Mouse (Mus musculus): Measurements from ENCODE around the gene Smim15.

The Smim15 gene

DNA sequence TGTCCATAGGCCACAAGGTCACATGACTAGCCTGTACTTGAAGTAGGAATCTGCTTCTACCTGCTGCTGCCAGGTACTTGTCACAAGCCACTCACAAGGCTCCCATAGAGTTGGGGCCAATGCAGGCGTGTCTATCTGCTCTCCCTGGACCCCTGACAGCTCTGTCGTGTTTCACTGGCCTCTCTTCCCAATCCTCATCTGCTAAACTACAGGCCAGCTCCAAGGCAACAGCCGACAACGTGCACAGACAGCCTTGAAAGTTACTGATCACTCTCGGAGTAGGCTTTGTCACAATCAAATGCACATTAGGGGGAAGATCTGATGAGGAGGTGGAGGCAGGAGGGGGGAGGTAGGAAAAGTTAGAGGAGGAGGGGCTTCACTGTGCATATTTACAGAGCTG, 18.7 kb downstream of the Smim15 start:
- no peak for DNase-seq (ENCODE audit: low spot score)

DNA sequence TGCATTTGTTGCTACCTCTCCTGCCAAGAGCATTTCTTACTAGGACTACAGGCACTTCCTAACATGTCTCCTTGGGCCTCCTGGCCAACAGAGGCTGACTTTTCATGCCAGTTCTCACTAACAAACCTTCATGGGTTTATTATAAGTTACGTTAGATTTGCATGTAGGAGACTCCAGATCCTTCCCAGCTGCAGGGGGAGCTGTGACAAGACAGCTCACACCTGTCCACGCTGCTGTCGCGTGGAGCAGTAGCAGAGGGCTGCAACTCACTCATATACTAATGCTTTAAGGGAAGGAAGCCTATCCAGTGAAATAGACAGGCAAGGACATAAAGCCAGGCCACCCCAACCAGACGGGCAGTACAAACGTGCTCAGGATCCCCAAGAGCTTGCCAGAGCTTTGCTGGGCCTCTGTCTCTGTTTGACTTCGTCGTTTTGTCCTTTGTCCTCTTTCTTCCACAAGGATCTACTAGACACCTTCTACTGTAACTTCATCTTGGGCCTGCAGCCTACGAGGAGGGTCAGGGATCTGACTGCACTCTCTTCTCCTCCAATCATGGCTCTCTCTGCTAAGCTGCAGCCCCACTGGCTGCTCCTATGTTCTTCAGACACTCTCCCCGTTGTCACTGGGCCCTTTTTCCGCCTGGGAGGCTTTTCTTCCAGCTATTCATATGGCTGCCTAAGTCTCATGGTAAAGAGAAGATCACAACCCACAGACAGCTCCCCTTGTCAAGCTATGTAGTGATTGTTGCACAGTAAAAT, 19.3 kb downstream of the Smim15 start:
- no peak for DNase-seq (ENCODE audit: low spot score)

DNA sequence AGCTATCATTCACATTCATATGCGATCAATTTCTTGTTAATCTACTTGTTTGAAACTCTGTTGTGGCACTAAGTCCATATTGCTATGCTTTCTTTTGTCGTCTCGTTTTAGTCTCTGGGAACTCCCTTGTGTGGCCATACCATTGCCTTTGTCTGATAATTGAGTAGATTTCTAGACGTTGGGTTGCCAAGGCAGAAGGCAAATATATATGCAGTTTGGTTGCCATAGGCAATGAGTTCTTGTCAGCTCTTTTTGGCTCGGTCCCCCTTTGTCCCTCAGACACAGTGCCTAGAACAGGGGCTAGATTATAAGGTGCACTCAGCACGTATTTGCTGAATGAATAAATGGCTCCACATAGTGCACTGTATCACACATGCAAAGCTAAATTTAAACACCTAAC, 20.1 kb downstream of the Smim15 start:
- DNase-seq (ENCODE audit: low spot score), result no peak

DNA sequence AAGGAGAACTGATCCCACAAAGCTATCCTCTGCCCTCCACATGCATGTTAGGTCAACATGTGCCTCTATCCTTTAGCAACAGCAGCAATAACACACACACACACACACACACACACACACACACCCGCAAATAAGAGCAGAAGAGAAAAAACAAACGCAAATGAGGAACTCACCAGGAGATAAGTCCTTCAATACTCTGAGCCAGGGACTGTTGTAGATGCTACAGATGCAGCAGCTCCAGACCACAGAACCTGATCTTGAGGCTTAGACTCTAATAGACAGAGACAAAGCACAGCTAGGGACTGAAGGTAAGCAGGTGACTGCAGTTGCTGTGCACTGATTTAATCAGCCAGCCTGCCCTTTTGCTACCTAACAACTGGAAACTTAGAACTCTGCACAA, 21.8 kb downstream of the Smim15 start:
- no peak for DNase-seq (ENCODE audit: low spot score)

DNA sequence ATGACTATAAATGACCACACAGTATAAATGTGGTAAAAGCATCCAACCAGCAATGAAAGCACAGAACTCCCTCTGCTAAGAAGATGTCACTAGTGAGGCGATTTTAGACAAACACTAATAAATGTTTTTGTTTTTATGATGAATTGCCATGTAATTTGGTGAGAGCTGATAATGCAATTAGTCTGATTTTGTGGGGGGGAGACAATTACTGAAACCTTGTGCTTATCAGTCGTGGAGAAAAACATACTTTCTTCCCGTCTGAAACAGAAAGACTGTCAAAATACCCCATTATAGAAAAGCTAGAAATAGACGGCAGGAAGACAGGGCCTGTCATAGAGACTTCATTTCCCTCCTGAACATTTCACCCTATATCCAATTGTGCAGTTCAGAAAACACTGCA, 24.9 kb downstream of the Smim15 start:
- DNase-seq (ENCODE audit: low spot score), result no peak

DNA sequence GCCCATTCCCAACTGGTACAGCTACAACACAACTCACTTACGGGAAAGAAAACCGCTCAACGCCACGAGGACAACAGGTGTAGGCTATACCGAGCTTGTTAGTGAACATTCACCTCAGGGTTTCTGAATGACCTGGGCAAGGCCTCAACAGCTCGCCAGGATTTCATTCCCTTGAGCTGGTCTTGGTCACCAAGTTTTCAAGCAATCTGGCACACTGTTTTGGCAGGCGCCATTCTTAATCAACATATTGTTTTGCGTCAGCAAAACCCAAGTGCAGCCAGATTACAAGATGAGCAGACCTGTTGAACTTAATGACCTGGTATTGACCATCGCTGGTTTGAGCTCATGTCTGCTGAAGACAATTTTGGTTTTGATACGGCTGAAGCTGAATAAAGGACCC, 25.9 kb downstream of the Smim15 start:
- DNase-seq (ENCODE audit: low spot score), result no peak

DNA sequence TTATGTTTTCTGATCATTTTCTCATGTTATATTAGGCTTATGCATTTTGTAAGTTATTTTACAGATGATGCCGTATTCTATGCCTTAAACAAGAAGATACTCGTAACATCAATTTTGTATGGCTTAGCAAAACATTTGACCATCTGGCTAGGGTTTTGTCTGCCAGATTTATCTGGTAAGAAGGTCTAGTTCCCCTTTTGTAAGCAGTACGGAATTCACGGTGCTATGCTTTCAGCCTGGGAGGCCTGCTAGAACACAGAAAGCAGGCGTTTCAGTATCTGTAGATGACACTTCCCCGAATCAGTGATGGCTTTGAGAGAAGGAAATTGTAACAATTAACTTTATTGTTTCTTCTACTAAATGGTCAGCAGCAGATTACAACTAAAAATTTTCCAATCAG, 33.2 kb downstream of the Smim15 start:
- DNase-seq (ENCODE audit: low spot score), result no peak

DNA sequence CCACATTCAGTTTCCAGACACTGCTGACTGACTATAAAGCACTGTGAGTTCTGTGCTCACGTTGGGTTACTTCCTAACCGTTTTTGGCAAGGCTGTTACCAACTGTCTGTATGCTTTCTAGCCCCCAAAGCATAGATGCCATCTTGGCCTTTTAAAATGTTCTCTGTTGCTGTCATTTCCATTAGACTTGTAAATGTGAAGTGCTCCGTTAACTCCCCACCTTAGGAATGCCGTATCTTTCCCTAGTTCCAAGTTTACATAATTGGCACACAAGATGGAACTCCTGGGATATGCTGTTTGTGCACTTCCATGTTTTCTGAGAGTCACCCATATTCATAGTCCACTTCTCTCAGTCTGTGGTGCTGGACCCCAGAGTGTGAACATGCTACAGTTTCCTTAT, 33.7 kb downstream of the Smim15 start:
- DNase-seq (ENCODE audit: low spot score), result no peak

DNA sequence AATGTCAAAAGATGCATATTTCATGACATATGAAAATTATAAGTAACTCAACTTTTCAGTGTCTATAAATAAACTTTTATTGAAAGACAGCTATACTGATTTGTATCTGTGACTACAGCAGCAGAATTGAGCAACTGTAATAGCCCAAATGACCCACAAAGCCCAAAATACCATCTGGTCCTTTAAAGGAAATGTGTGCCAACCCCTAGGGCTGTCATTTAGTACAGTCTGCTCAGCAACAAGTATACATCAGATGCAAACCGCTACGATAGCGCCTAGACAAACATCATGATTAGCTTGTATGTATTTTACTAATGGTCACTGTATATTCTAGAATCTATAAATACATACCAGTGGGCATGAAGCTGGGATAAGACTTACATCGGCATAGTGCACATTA, 39.8 kb downstream of the Smim15 start:
- no peak for DNase-seq (ENCODE audit: low spot score)

DNA sequence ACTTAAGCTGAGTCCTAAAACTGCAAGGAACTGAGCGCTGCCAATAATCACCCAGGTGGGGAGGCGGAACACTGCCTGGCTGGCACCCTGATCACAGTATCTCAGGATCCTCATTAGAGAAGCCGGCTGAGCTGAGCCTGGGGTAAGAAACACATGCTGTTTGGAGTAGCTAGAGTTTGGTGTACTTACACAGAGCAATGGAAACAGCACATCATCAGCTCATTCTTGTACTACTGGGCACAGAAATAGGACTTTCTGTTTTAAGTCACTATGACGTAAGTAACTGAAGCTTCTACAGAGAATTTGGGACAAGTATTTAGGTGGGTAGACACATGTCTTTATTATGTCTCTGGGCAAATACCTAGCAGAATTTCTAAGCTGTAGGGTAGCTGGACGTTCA, 41.8 kb downstream of the Smim15 start:
- DNase-seq (ENCODE audit: low spot score), result no peak

DNA sequence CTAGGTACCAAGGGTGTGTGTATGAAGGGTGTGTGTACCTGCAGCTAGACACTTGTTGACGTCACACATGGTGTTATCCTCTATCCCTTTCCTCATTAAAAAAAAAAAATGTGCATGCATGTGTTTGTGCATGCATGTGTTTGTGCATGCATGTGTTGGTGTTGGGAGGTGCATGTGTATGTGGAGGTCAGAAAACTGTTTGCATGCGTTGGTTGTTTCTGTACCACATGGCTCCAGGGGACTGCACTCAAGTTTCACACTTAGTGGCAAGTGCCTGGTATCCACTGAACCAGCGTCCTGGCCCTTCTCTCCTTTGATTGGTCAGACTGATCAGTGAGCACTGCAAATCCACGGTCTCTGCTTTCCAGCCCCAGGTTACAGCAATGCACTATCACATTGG, 42.5 kb downstream of the Smim15 start:
- DNase-seq (ENCODE audit: low spot score), result no peak

DNA sequence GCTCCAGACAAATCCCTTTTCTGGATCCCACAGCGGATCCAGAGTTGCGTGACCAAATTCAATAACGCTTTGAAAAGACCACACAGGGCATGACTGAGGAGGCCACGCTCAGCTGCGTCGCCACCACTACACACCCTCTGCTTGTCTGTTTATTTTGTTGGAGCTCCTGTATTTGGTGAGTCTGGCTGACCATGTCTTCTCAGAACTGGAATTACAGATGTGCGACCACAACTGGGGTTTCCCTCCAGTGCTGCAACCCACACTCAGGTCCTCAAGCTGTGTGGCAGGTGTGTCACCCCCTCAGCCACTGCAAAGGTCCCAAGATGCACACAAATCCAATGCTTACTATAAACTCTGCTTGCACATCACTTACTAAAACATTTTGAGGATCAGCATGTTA, 48.0 kb downstream of the Smim15 start:
- DNase-seq (ENCODE audit: low spot score), result no peak

DNA sequence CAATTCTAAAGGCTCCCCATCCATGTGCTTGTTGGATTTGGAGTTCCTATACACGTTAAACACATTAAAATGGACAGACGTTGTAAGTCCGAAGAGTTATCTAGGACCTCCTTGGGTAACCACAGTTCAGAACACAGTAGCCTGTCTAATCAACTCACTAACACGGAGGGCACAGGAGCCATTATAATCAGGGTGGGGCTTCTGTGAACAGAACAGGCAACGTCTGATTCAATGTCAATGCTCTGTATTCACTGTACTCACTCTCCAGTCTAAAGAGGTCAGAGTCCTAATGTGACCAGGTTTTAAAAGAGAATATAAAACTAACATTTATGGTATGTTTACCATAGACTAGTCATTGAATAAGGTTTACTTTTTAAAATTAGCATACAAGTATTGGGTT, 50.4 kb downstream of the Smim15 start:
- no peak for DNase-seq (ENCODE audit: low spot score)

DNA sequence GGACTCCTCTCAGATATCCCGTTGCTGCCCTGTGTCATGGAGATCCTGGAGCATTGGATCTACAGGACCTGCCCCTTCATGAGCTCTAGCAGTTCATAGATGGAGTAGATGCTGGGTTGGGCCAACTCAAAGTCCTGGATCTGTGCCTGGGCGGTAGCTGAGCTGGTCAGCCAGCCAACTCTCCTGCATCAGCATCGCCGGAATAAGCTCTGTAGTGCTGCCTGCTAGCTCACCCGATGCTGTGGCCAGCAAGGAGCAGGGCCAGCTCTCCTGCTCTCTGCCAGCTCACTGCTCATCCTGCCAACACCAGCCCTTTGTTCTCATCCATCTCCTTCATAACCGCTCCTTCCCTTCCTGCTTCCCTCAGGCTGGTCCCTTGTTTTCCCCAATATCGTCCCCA, 51.4 kb downstream of the Smim15 start:
- no peak for DNase-seq (ENCODE audit: low spot score)

DNA sequence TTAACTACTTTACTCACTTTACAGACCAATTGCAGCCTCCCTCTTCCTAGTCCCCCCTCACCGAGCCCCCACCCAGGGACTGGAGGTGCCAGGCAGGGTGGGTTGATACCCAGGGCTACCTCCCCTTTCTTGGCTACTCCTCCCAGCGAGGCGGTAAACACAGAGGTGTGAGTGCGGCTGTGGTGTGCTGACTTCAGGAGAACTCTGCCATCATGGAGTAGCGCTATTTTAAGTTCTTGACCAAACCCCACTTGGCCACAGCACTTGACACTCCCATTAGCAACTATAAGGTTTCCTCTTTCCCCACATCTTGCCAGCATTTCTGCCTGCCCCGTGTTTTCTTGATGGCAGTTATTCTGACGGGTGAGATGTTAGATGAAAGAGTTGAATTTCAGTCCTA, 52.2 kb downstream of the Smim15 start:
- no peak for DNase-seq (ENCODE audit: low spot score)

Data from yolk sac, embryonic 10.5 days (tissue).